Comparison of ENCODE assay signal across 21 mouse cellular contexts in the genomic region with DNA sequence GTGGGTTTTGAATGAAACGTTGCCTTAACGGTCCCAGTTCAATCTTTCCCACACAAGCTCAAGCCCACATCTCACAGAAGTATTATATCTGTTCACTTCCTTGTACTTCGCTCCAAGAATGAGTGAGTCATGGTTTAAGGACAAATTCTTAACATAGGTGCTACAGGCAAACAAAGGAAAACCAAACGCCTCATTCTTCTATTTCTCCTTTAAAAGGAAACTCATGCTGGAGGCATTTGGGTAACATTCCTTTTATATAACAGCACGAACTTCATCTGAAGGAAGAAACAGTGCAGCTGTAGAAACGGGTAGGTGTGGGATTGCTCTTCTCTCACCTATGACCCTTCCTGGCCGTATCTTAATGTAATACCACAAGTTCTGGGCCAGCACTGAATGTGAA.
DNase-seq lines count a peak whose midpoint lies in the region; ATAC-seq and TF ChIP-seq lines count a peak whose summit lies in the region.
"Had no signal": no experiment of that assay in that cellular context is flagged by ENCODE, and none has a peak within 500 bp of the region (broad histone marks: within the 10 kb centered on the region; RNA-seq: fewer than 3 reads in every experiment).

No protein-coding gene starts in this region.

- H3K9me3 ChIP-seq in kidney, embryonic 15.5 days (replicated peaks), result no peaks in the 10 kb centered on the region
- H3K9me3 ChIP-seq: embryonic facial prominence, embryonic 12.5 days; G1E; megakaryocyte, embryonic 14.5 days; neural tube, embryonic 15.5 days had no signal

- no peaks in the 10 kb centered on the region for H3K27me3 ChIP-seq in myocyte (ENCODE audit: control insufficient read depth, insufficient read depth, insufficient read length)
- no peaks in the 10 kb centered on the region for H3K27me3 ChIP-seq in kidney, embryonic 15.5 days
- H3K27me3 ChIP-seq: embryonic facial prominence, embryonic 12.5 days; megakaryocyte, embryonic 14.5 days; neural tube, embryonic 15.5 days had no signal

- no peaks in the 10 kb centered on the region for H3K79me2 ChIP-seq in myocyte (ENCODE audit: control insufficient read depth, insufficient read depth)

- H3K36me3 ChIP-seq in myocyte (ENCODE audit: control insufficient read depth, insufficient read depth), result no peaks in the 10 kb centered on the region
- H3K36me3 ChIP-seq in kidney, embryonic 15.5 days, result no peaks in the 10 kb centered on the region
- H3K36me3 ChIP-seq: embryonic facial prominence, embryonic 12.5 days; G1E; neural tube, embryonic 15.5 days had no signal

- H3K4me1 ChIP-seq in embryonic fibroblast, embryonic 13.5 days (ENCODE audit: control insufficient read depth, insufficient read depth, low read length), result peaks cover 9% of the 10 kb centered on the region
- peaks cover 9% of the 10 kb centered on the region; the same call in 1 of the 2 replicates for H3K4me1 ChIP-seq in kidney, embryonic 15.5 days
- H3K4me1 ChIP-seq: megakaryocyte, embryonic 14.5 days; neural tube, embryonic 15.5 days had no signal

- no peak for TF ChIP-seq CTCF in embryonic fibroblast, embryonic 13.5 days (IDR thresholded peaks at IDR 0.05; ENCODE audit: borderline replicate concordance, insufficient read depth, low read length)

- peak overlapping the region; percentile 22 for H3K4me2 ChIP-seq in myocyte (ENCODE audit: low read depth)
- no peak overlapping the region for H3K4me2 ChIP-seq in kidney, embryonic 15.5 days
- H3K4me2 ChIP-seq: embryonic facial prominence, embryonic 12.5 days; hindbrain, embryonic 14.5 days; neural tube, embryonic 15.5 days had no signal

- TF ChIP-seq POLR2A in embryonic fibroblast, embryonic 13.5 days (IDR thresholded peaks at IDR 0.05; ENCODE audit: low read depth, low read length), result no peak
- TF ChIP-seq POLR2A in myocyte (IDR thresholded peaks at IDR 0.05; ENCODE audit: insufficient read length, low read depth), result no peak

- WGBS in kidney, embryonic 15.5 days, result 73% methylated on average over 7 of the region's 7 CpGs

- H3ac ChIP-seq in myocyte (ENCODE audit: control insufficient read depth, insufficient read length), result no peak overlapping the region

- DNase-seq in 3134 (ENCODE audit: extremely low read depth, insufficient read length, low spot score) (peak; percentile 65), 3T3-L1 (ENCODE audit: low read depth, low spot score) (peak; percentile 86)
- no peak for DNase-seq in spleen, postnatal 10 days (ENCODE audit: low spot score in 2 of 2)
- DNase-seq in left cerebral cortex, adult 8-10 months (ENCODE audit: low spot score in 2 of 2), result no peak
- DNase-seq: adrenal gland, postnatal 10 days; cerebellum, adult 9-10 months; heart, postnatal 36 days; kidney, adult 11 months; kidney, postnatal 10 days; left cerebral cortex, postnatal 4 days; liver; midbrain, embryonic 14.5 days; thymus, postnatal 25 days had no signal

- ATAC-seq in kidney, embryonic 15.5 days (replicated peaks; ENCODE audit: low FRiP score), result no peak

- H3K27ac ChIP-seq in embryonic fibroblast, embryonic 13.5 days (ENCODE audit: insufficient read depth, low read length), result peak overlapping the region; percentile 91
- no peak overlapping the region for H3K27ac ChIP-seq in kidney, embryonic 15.5 days
- H3K27ac ChIP-seq: embryonic facial prominence, embryonic 12.5 days; hindbrain, embryonic 14.5 days; neural tube, embryonic 15.5 days had no signal

- no peak overlapping the region for H3K4me3 ChIP-seq in embryonic fibroblast, embryonic 13.5 days (ENCODE audit: insufficient read depth, low read length)
- H3K4me3 ChIP-seq in myocyte, result no peak overlapping the region
- H3K4me3 ChIP-seq in kidney, embryonic 15.5 days (replicated peaks), result no peak overlapping the region
- H3K4me3 ChIP-seq: embryonic facial prominence, embryonic 12.5 days; megakaryocyte, embryonic 14.5 days; neural tube, embryonic 15.5 days had no signal

- no peak overlapping the region for H3K9ac ChIP-seq in kidney, embryonic 15.5 days
- H3K9ac ChIP-seq: embryonic facial prominence, embryonic 12.5 days; hindbrain, embryonic 14.5 days; neural tube, embryonic 15.5 days had no signal

TF ChIP-seq in myocyte, 11 proteins besides CTCF, POLR2A, EP300 and RAD21:
- TF ChIP-seq REST (IDR thresholded peaks at IDR 0.05; ENCODE audit: insufficient read depth, insufficient read length) (no peak), SRF (IDR thresholded peaks at IDR 0.05; ENCODE audit: control insufficient read depth, insufficient read length, low read depth) (no peak), E2F4 (IDR thresholded peaks at IDR 0.05; ENCODE audit: insufficient read depth) (no peak), CEBPB (IDR thresholded peaks at IDR 0.05; ENCODE audit: insufficient read depth, poor library complexity, severe bottlenecking) (no peak), MYOD1 (IDR thresholded peaks at IDR 0.05; ENCODE audit: control insufficient read depth in 1 of 3, insufficient read length in 2 of 3, low read depth in 2 of 3) (no peak), TCF12 (IDR thresholded peaks at IDR 0.05; ENCODE audit: insufficient read depth, poor library complexity, severe bottlenecking) (no peak)
TF ChIP-seq in myocyte: peak in this region for 0.

Comparison
In these comparisons a context has a peak if more than half of its experiments do, and no peak if none do; other contexts are left out.
1. DNase-seq: peak in 3134 (single experiment) and 3T3-L1 (single experiment); none in spleen, postnatal 10 days (0 of 2) and left cerebral cortex, adult 8-10 months (0 of 2).